Mouse (Mus musculus) hindbrain, embryonic 11.5 days (tissue): ENCODE measurements around the gene Gca. TPM values are rescaled to one million over a fixed set of nuclear protein-coding genes. Genes with fewer than 3 reads are reported as not detected.
"Not testable (repeated sequence)": the region's sequence is repeated elsewhere in the genome, so short reads cannot be mapped to it uniquely, and the experiment has no call there.

Experiments
- ATAC-seq: fragments of 200-750 bp; cut with Nextera tagmentation; 2 replicates; pipeline ENCODE4 v1.8.0; 2017; ENCODE audit warnings: mild to moderate bottlenecking, moderate TSS enrichment, moderate library complexity; ENCODE audit not compliant: low FRiP score
- DNase-seq: peaks from one replicate; pipeline ENCODE4 v3.0.0-alpha.2; 2015; ENCODE audit warnings: low spot score
- H3K27ac ChIP-seq: fragments of 300-500 bp; sonication (generic); 2 replicates; pipeline ENCODE4 v1.5.1; 2014; ENCODE audit warnings: mild to moderate bottlenecking, low read depth, low read length
- H3K27me3 ChIP-seq: fragments of 300-500 bp; sonication (generic); 2 replicates; pipeline ENCODE4 v1.6.1; 2014; ENCODE audit warnings: mild to moderate bottlenecking, low read length, moderate library complexity, mixed read lengths; ENCODE audit not compliant: control insufficient read depth, insufficient read depth
- H3K36me3 ChIP-seq: fragments of 300-500 bp; sonication (generic); 2 replicates; pipeline ENCODE4 v1.6.1; 2014; ENCODE audit warnings: mild to moderate bottlenecking, low read length, moderate library complexity, mixed read lengths; ENCODE audit not compliant: control insufficient read depth, insufficient read depth
- H3K4me1 ChIP-seq: fragments of 300-500 bp; sonication (generic); replicated peaks from 2 replicates; pipeline ENCODE4 v1.6.1; 2014; ENCODE audit warnings: low read length, mixed read lengths; ENCODE audit not compliant: control insufficient read depth, insufficient read depth
- H3K4me2 ChIP-seq: fragments of 300-500 bp; sonication (generic); replicated peaks from 2 replicates; pipeline ENCODE4 v1.6.1; 2014; ENCODE audit warnings: mild to moderate bottlenecking, low read depth, low read length
- H3K4me3 ChIP-seq: fragments of 300-500 bp; sonication (generic); 2 replicates; pipeline ENCODE4 v1.5.1; 2014; ENCODE audit warnings: low read depth, low read length
- H3K9ac ChIP-seq: fragments of 300-500 bp; sonication (generic); 2 replicates; pipeline ENCODE4 v1.6.1; 2014; ENCODE audit warnings: low read depth, low read length
- H3K9me3 ChIP-seq: fragments of 300-500 bp; sonication (generic); 2 replicates; pipeline ENCODE4 v1.6.1; 2016; ENCODE audit warnings: low read length; ENCODE audit not compliant: control insufficient read depth
- WGBS: fragments of 180-500 bp; shearing (Covaris S2); extraction: QIAGEN DNeasy Blood & Tissue Kit; methylation state at CpG from one replicate; pipeline ENCODE4 v1.1.7; 2014; 5-methylcytosine and 5-hydroxymethylcytosine counted together
- polyA plus RNA-seq: library from polyadenylated mRNA; unstranded; fragments of >200 nt; fragmentation: Nextera tagmentation; extraction: Ambion mirVana; gene quantifications from 2 replicates; pipeline ENCODE4 v1.2.1, GENCODE M21; 2014

Gca gene
- polyA plus RNA-seq, 1 experiment from 2014 or later, result 2.2 TPM

DNA sequence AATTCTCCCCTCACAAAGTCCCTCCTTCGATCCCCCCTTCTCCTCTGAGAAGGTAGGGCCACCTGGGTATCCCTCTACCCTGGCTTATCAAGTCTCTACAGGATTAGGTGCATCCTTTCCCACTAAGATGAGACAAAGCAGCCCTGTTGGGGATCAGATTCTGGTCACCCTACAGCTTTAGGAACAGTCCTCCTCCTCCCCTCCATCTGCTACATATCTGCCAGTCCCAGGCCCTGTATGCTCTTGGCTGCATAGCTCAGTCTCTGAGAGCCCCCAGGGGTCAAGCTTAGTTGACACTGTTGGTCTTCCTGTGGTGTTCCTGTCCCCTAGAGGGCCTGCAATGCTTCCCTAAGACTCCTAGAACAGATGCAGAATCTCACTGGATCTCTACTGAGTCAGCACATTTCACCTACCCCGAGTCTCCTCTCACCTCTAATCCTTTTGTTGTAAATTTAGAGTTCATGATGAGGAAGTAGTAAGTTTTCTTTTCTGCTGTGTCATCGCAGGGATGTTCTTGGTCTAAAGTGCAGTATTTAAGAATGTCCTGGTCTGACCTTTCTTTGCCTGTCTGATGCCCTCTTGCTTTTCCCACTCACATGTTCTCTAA lies 21.0 kb downstream of the Gca start:
- H3K4me1 ChIP-seq, result no peaks in the 10 kb centered on the region
- DNase-seq (no peak), ATAC-seq (no peak)
- no peaks in the 10 kb centered on the region for H3K9me3 ChIP-seq
- no peaks in the 10 kb centered on the region for H3K36me3 ChIP-seq
- 70% methylated on average over 3 of the region's 3 CpGs for WGBS
- no peak overlapping the region for H3K27ac ChIP-seq
- no peak overlapping the region for H3K4me2 ChIP-seq
- no peak overlapping the region for H3K4me3 ChIP-seq
- H3K9ac ChIP-seq, result no peak overlapping the region
- no peaks in the 10 kb centered on the region for H3K27me3 ChIP-seq

DNA sequence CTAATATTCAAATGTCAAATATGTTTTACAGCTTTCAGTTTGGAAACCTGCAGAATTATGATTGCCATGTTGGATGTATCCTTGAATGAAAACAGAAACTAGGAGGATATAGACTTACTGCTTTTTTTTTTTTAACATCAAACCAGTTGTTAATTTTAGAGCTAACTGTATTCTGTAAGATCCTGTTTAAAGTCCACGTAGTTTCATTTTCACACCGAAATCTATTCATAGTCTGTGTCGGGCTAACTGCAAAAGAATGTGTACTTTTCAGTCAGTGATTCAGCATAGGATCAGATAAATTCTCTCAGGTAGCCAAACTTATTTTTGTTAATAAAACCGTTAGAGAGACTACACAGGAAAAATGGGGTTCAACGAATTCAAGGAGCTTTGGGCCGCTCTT lies 21.8 kb downstream of the Gca start:
- no peak for ATAC-seq
- 94% methylated on average over 6 of the region's 6 CpGs for WGBS
- Histone ChIP-seq H3K9me3 (no peaks in the 10 kb centered on the region), H3K27ac (no peak overlapping the region), H3K4me3 (no peak overlapping the region), H3K4me1 (no peaks in the 10 kb centered on the region), H3K9ac (no peak overlapping the region), H3K27me3 (no peaks in the 10 kb centered on the region), H3K36me3 (no peaks in the 10 kb centered on the region), H3K4me2 (no peak overlapping the region)
- DNase-seq, result no peak

DNA sequence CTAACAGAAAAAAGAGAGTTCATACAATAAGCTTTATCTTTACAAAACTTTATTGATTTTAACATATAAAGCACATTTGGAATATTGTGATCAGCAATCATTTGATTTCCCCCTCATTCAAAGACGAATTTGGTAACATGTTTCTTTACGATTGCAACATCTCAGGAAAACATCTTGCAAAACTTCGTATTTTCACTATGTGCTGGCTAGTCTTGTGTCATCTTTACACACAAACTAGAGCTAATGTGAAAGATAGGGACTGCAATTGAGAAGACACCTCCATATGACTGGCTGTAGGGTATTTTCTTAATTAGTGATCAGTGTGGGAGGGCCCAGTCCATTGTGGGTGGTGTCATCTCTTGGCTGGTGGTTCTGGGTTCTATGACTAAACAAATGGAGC lies 42.2 kb downstream of the Gca start:
- no peaks in the 10 kb centered on the region for H3K27me3 ChIP-seq
- DNase-seq (no peak), ATAC-seq (no peak)
- no peak overlapping the region for H3K9ac ChIP-seq
- no peak overlapping the region for H3K27ac ChIP-seq
- H3K36me3 ChIP-seq, result no peaks in the 10 kb centered on the region
- no peaks in the 10 kb centered on the region for H3K4me1 ChIP-seq
- H3K4me2 ChIP-seq, result no peak overlapping the region
- H3K9me3 ChIP-seq, result no peaks in the 10 kb centered on the region
- no peak overlapping the region for H3K4me3 ChIP-seq
- WGBS, result 94% methylated on average over 3 of the region's 3 CpGs

DNA sequence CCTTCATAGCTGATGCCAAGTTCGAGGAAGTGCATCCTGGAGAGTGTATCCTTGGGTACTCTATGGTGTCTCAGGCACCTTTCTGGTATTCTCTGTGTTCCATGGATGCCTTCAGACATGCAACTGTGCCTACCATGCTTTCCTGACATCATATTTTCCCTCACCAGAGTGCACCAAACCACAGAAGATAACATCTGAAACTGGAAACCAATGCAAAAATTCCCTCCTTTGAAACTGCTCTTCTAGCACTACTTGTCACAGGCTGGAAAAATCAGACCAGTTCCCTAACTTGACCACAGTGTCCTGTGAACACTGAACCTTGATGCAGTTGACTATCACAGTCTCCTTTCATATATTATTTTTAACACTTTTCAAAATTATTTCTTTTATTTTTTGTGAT lies 45.5 kb downstream of the Gca start:
- no peak for DNase-seq
- H3K9ac ChIP-seq, result no peak overlapping the region
- H3K4me3 ChIP-seq, result no peak overlapping the region
- no peak overlapping the region for H3K27ac ChIP-seq
- no peaks in the 10 kb centered on the region for H3K4me1 ChIP-seq
- H3K9me3 ChIP-seq, result no peaks in the 10 kb centered on the region
- no peaks in the 10 kb centered on the region for H3K27me3 ChIP-seq
- H3K4me2 ChIP-seq, result no peak overlapping the region
- ATAC-seq, result no peak
- 70% methylated on average over 1 of the region's 1 CpGs for WGBS
- H3K36me3 ChIP-seq, result no peaks in the 10 kb centered on the region

DNA sequence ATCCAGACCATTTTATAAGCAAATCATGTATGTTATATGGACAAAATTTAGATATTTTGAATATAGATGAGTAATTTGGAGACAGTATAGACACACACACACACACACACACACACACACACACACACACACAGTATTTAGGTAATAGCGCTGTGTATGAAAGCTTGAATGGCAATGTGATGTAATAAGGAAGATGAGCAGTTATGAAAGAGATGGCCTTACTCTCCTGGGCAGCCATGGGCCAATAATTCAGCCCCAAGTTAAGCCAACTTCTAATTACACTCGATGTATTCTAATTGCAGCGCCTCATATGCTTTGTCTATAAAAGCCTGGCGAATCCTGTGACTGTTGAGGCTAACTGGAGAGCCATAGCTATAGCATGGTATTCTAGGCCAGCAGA lies 50.3 kb downstream of the Gca start:
- not testable (repeated sequence) for H3K36me3 ChIP-seq, ATAC-seq
- WGBS, result 93% methylated on average over 4 of the region's 4 CpGs

DNA sequence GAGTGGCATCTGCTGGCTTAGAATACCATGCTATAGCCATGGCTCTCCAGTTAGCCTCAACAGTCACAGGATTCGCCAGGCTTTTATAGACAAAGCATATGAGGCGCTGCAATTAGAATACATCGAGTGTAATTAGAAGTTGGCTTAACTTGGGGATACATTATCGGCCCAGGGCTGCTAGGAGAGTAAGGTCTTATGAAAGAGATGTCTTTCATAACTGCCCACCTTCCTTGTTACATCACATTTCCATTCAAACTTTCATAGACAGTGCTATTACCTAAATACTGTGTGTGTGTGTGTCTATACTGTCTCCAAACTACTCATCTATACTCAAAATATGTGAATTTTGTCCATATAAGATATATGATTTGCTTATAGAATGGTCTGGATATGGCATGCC lies 51.2 kb downstream of the Gca start:
- no peaks in the 10 kb centered on the region for H3K9me3 ChIP-seq
- no peaks in the 10 kb centered on the region for H3K27me3 ChIP-seq
- ATAC-seq (no peak), DNase-seq (no peak)
- no peak overlapping the region for H3K4me3 ChIP-seq
- no peak overlapping the region for H3K27ac ChIP-seq
- no peak overlapping the region for H3K4me2 ChIP-seq
- no peaks in the 10 kb centered on the region for H3K36me3 ChIP-seq
- no peaks in the 10 kb centered on the region for H3K4me1 ChIP-seq
- WGBS, result 90% methylated on average over 4 of the region's 4 CpGs
- no peak overlapping the region for H3K9ac ChIP-seq

More for the DNA sequence above, 50.3 kb downstream of the Gca start:
- DNase-seq, H3K9me3 ChIP-seq, H3K27me3 ChIP-seq, H3K4me1 ChIP-seq, H3K9ac ChIP-seq, H3K4me2 ChIP-seq, H3K4me3 ChIP-seq, H3K27ac ChIP-seq: not testable (repeated sequence)

DNA sequence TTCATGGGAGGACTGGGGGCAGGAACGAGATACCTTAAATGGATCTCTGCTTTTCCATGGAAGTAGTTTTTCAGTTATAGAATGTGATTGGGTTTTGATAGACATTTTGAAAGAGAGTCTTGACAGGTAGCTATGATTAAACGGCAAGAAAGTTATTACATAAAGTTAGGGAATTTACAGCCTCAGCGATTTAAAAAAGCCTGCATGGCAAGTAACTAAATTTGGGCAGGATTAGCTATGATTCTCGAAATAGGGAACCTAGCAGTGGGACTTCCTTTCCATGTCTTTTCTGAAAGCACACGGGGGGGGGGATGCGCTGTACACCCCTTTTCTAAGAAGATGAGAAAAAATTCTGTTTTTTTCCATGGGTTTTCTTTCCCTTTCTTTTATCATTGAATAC lies 53.2 kb downstream of the Gca start:
- ATAC-seq (no peak), DNase-seq (no peak)
- H3K27me3 ChIP-seq, result no peaks in the 10 kb centered on the region
- H3K9ac ChIP-seq, result no peak overlapping the region
- H3K9me3 ChIP-seq, result no peaks in the 10 kb centered on the region
- 90% methylated on average over 6 of the region's 6 CpGs for WGBS
- H3K4me1 ChIP-seq, result no peaks in the 10 kb centered on the region
- H3K4me3 ChIP-seq, result no peak overlapping the region
- H3K27ac ChIP-seq, result no peak overlapping the region
- no peak overlapping the region for H3K4me2 ChIP-seq
- H3K36me3 ChIP-seq, result no peaks in the 10 kb centered on the region

DNA sequence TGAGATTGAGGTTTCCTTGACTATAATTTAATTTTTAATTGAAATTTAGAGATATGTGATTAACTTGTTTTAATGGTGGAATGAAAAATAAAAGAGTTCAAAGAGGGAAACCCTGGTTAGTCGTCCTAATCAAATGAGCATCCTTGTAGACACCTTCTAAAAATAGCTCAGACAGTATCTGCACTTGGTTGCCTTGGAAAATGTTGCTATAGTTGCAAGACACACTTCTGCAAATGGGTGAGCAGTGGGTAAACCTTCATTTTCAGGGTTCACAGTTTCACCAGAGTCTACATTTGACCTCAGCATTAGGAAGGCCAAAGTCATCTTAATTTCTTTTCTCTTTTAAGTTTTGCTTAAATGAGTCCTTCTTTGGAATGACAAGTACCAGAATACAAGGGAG lies 54.3 kb downstream of the Gca start:
- Histone ChIP-seq H3K36me3 (no peaks in the 10 kb centered on the region), H3K27ac (no peak overlapping the region), H3K4me3 (no peak overlapping the region), H3K9ac (no peak overlapping the region), H3K27me3 (no peaks in the 10 kb centered on the region), H3K4me2 (no peak overlapping the region), H3K9me3 (no peaks in the 10 kb centered on the region), H3K4me1 (no peaks in the 10 kb centered on the region)
- no peak for DNase-seq
- no peak for ATAC-seq
- WGBS, result 59% methylated on average over 1 of the region's 1 CpGs

DNA sequence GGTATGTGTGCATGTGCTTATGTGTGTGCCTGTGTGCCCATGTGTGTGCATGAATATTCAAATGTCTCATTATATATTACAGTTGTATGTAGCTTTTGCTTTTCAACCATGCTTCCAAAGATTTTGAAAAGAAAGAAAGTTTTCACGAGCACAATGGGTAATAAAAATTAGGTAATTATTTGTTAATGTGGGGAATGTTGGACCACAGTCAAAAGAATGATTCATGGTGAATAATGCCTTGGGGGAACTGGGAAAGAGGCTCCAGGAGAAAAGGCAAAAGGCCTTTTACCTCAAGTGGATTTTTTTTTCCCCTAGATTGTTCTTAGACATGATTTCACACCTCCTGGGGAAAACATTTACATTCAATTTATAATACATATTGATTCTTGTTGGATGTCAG lies 61.9 kb downstream of the Gca start:
- DNase-seq (no peak), ATAC-seq (no peak)
- Histone ChIP-seq H3K9ac (no peak overlapping the region), H3K27me3 (no peaks in the 10 kb centered on the region), H3K9me3 (no peaks in the 10 kb centered on the region), H3K4me3 (no peak overlapping the region), H3K4me2 (no peak overlapping the region), H3K36me3 (no peaks in the 10 kb centered on the region), H3K4me1 (no peaks in the 10 kb centered on the region), H3K27ac (no peak overlapping the region)
- WGBS, result 68% methylated on average over 1 of the region's 1 CpGs
